Mouse (Mus musculus): ENCODE measurements around the gene Usp48.
A peak's percentile ranks its signal among the peaks of the same experiment; 100 is the strongest.

Gene Usp48

GRCm38 (mm10) chr4:137660364-137661077 lies 67.0 kb downstream of the Usp48 start:
- no peak for DNase-seq (ENCODE audit: low read depth in 1 of 2, low spot score in 2 of 2)

GRCm38 (mm10) chr4:137661078-137661450 lies 67.5 kb downstream of the Usp48 start:
- DNase-seq (ENCODE audit: low read depth in 1 of 2, low spot score in 2 of 2), result no peak

GRCm38 (mm10) chr4:137661547-137661946 lies 68.0 kb downstream of the Usp48 start:
- DNase-seq (ENCODE audit: low read depth in 1 of 2, low spot score in 2 of 2), result no peak

GRCm38 (mm10) chr4:137663491-137663890 lies 69.9 kb downstream of the Usp48 start:
- no peak for DNase-seq (ENCODE audit: low read depth in 1 of 2, low spot score in 2 of 2)

- no peak for DNase-seq (ENCODE audit: low read depth in 1 of 2, low spot score in 2 of 2)
These were observed 71.0 kb downstream of the Usp48 start, which contains the start of gene Rap1gap for GRCm38 (mm10) chr4:137664433-137664979. Gene Rap1gap (plus strand): TSS chr4:137664726.

- DNase-seq (ENCODE audit: low read depth in 1 of 2, low spot score in 2 of 2), result no peak
These were observed 71.6 kb downstream of the Usp48 start for GRCm38 (mm10) chr4:137664980-137665675.

GRCm38 (mm10) chr4:137665791-137666190 lies 72.2 kb downstream of the Usp48 start:
- no peak for DNase-seq (ENCODE audit: low read depth in 1 of 2, low spot score in 2 of 2)

GRCm38 (mm10) chr4:137666283-137666957 lies 72.9 kb downstream of the Usp48 start:
- no peak for DNase-seq (ENCODE audit: low read depth in 1 of 2, low spot score in 2 of 2)

GRCm38 (mm10) chr4:137666958-137667345 lies 73.4 kb downstream of the Usp48 start:
- DNase-seq (ENCODE audit: low read depth in 1 of 2, low spot score in 2 of 2), result no peak

- no peak for DNase-seq (ENCODE audit: low read depth in 1 of 2, low spot score in 2 of 2)
These were observed 74.2 kb downstream of the Usp48 start for GRCm38 (mm10) chr4:137667747-137668146.

- no peak for DNase-seq (ENCODE audit: low read depth in 1 of 2, low spot score in 2 of 2)
These were observed 78.4 kb downstream of the Usp48 start for GRCm38 (mm10) chr4:137671711-137672500.

- no peak for DNase-seq (ENCODE audit: low read depth in 1 of 2, low spot score in 2 of 2)
These were observed 82.0 kb downstream of the Usp48 start for GRCm38 (mm10) chr4:137675566-137675965.

- peak in 1 of 2 experiments; percentile 45 for DNase-seq (ENCODE audit: low read depth in 1 of 2, low spot score in 2 of 2)
These were observed 82.5 kb downstream of the Usp48 start for GRCm38 (mm10) chr4:137676057-137676456.

GRCm38 (mm10) chr4:137676700-137677484 lies 83.3 kb downstream of the Usp48 start:
- DNase-seq (ENCODE audit: low read depth in 1 of 2, low spot score in 2 of 2), result no peak

- no peak for DNase-seq (ENCODE audit: low read depth in 1 of 2, low spot score in 2 of 2)
These were observed 84.4 kb downstream of the Usp48 start for GRCm38 (mm10) chr4:137677906-137678305.

GRCm38 (mm10) chr4:137678568-137678967 lies 85.0 kb downstream of the Usp48 start:
- DNase-seq (ENCODE audit: low read depth in 1 of 2, low spot score in 2 of 2), result no peak

- DNase-seq (ENCODE audit: low read depth in 1 of 2, low spot score in 2 of 2), result no peak
These were observed 86.5 kb downstream of the Usp48 start for GRCm38 (mm10) chr4:137679979-137680550.

- no peak for DNase-seq (ENCODE audit: low read depth in 1 of 2, low spot score in 2 of 2)
These were observed 87.2 kb downstream of the Usp48 start for GRCm38 (mm10) chr4:137680721-137681120.

- DNase-seq (ENCODE audit: low read depth in 1 of 2, low spot score in 2 of 2), result no peak
These were observed 88.0 kb downstream of the Usp48 start for GRCm38 (mm10) chr4:137681408-137682104.

Data from monocyte, adult 2 months (primary cell).